In the genomic region with DNA sequence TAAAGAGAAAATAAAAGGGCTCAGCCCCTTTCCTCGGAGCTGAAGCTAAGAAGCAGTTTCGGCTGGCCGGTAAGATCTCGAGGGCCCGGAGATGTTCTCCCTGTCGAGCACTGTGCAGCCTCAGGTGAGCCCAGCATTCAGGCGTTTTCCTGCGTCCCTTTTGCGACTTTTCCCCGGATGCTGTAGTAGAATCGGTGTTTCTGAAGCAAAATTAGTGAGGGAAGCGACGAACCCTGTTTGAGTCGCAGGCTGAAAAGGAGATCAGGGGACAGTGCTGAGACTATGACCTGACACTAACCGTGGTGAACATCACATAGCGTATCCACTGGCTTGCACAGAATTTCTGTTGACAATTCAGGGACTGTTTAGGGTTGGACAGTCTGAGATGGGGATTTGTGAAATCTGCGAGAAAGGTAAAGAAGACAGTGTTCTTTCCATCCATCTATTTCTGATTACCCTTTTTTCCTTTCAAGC, we compare ENCODE assay signal across 7 mouse cellular contexts. TPM values are rescaled to one million over a fixed set of nuclear protein-coding genes. Genes with fewer than 3 reads are reported as not detected.
DNase-seq lines count a peak whose midpoint lies in the region; ATAC-seq and TF ChIP-seq lines count a peak whose summit lies in the region.

No protein-coding gene starts in this region.

- no peaks in the 10 kb centered on the region for H3K36me3 ChIP-seq in spleen, adult 2 months (ENCODE audit: control insufficient read depth, insufficient read depth, low read length)
- H3K36me3 ChIP-seq in forebrain, embryonic 13.5 days (ENCODE audit: poor library complexity, severe bottlenecking): peaks cover 9% of the 10 kb centered on the region
- H3K36me3 ChIP-seq in liver, embryonic 13.5 days: peaks cover 7% of the 10 kb centered on the region

- peak overlapping the region; percentile 74 for H3K4me3 ChIP-seq in spleen, adult 2 months (ENCODE audit: extremely low read depth, insufficient read depth, insufficient read length)
- peak overlapping the region; percentile 85 for H3K4me3 ChIP-seq in forebrain, embryonic 13.5 days
- peak overlapping the region; percentile 82 for H3K4me3 ChIP-seq in liver, embryonic 13.5 days (replicated peaks)

- ATAC-seq in forebrain, embryonic 13.5 days: peak; percentile 23
- ATAC-seq in liver, embryonic 13.5 days (ENCODE audit: low read depth): peak; percentile 4; the same call in 1 of the 2 replicates

- DNase-seq in spleen, adult 2 months (ENCODE audit: low read depth in 1 of 2, low spot score in 2 of 2): no peak
- DNase-seq in spleen, postnatal 10 days (ENCODE audit: low spot score in 2 of 2): no peak
- DNase-seq in liver, embryonic 13.5 days: no peak
- DNase-seq in cerebellum, adult 9-10 months: no peak
- no peak for DNase-seq in gastrocnemius, adult 18-20 months (ENCODE audit: low spot score)
- no peak for DNase-seq in layer of hippocampus, adult 8-10 months (ENCODE audit: low spot score in 2 of 2)

- peak overlapping the region; percentile 99 for H3K27ac ChIP-seq in spleen, adult 2 months (ENCODE audit: insufficient read depth, low read length)
- peak overlapping the region; percentile 99 for H3K27ac ChIP-seq in forebrain, embryonic 13.5 days
- peak overlapping the region; percentile 100 for H3K27ac ChIP-seq in liver, embryonic 13.5 days

- TF ChIP-seq CTCF in spleen, adult 2 months (IDR thresholded peaks at IDR 0.05; ENCODE audit: extremely low read depth, insufficient read depth, insufficient read length, insufficient replicate concordance): no peak

- WGBS in spleen, adult 2 months: under 1% methylated on average over 17 of the region's 17 CpGs
- 0% methylated on average over 17 of the region's 17 CpGs for WGBS in forebrain, embryonic 13.5 days
- 0% methylated on average over 17 of the region's 17 CpGs for WGBS in liver, embryonic 13.5 days (ENCODE audit: insufficient replicate concordance)

- no peaks in the 10 kb centered on the region for H3K27me3 ChIP-seq in spleen, adult 2 months (ENCODE audit: control insufficient read depth, insufficient read depth, low read length)
- H3K27me3 ChIP-seq in forebrain, embryonic 13.5 days: no peaks in the 10 kb centered on the region
- no peaks in the 10 kb centered on the region for H3K27me3 ChIP-seq in liver, embryonic 13.5 days

- H3K4me1 ChIP-seq in spleen, adult 2 months (ENCODE audit: control insufficient read depth, insufficient read depth, insufficient read length): peaks cover 9% of the 10 kb centered on the region; the same call in 1 of the 2 replicates
- peaks cover 37% of the 10 kb centered on the region for H3K4me1 ChIP-seq in forebrain, embryonic 13.5 days
- H3K4me1 ChIP-seq in liver, embryonic 13.5 days (replicated peaks): peaks cover 42% of the 10 kb centered on the region

- peak overlapping the region; percentile 75 for H3K4me2 ChIP-seq in forebrain, embryonic 13.5 days
- peak overlapping the region; percentile 73 for H3K4me2 ChIP-seq in liver, embryonic 13.5 days

- TF ChIP-seq POLR2A in spleen, adult 2 months (IDR thresholded peaks at IDR 0.05; ENCODE audit: low read depth, low read length): no peak

- peak overlapping the region; percentile 84 for H3K9ac ChIP-seq in forebrain, embryonic 13.5 days
- peak overlapping the region; percentile 77 for H3K9ac ChIP-seq in liver, embryonic 13.5 days

- H3K9me3 ChIP-seq in forebrain, embryonic 13.5 days (replicated peaks): no peaks in the 10 kb centered on the region
- no peaks in the 10 kb centered on the region for H3K9me3 ChIP-seq in liver, embryonic 13.5 days (replicated peaks)

RNA-seq across cellular contexts. Expression of a gene that starts 0.5 kb away (rescaled TPM):
- 1.8 and 2.2 TPM in 2 replicates for polyA plus RNA-seq in spleen, adult 2 months (2012; rRNA removed)
- 77.6 and 83.3 TPM in 2 replicates for polyA plus RNA-seq in forebrain, embryonic 13.5 days (2015; fragmentation: Nextera tagmentation; extraction: Ambion mirVana)
- 39.5 and 53.0 TPM in 2 replicates for polyA plus RNA-seq in liver, embryonic 13.5 days (2015; fragmentation: Nextera tagmentation; extraction: Ambion mirVana)
- 10 to 100 TPM; 52.5 to 62.4 TPM for total RNA-seq in gastrocnemius, adult 18-20 months (2021)
- 100 to 1,000 TPM in 1 of 4 experiments, 10 to 100 TPM in 3; 81.0 to 100 (median 92.3) TPM for total RNA-seq in layer of hippocampus, adult 8-10 months (2022)

RNA-seq across cellular contexts. Expression of a gene that starts 0.8 kb away (rescaled TPM):
- polyA plus RNA-seq in spleen, adult 2 months (2012; rRNA removed): 0.25 and 0.49 TPM in 2 replicates
- polyA plus RNA-seq in forebrain, embryonic 13.5 days (2015; fragmentation: Nextera tagmentation; extraction: Ambion mirVana): 10.2 and 10.7 TPM in 2 replicates
- polyA plus RNA-seq in liver, embryonic 13.5 days (2015; fragmentation: Nextera tagmentation; extraction: Ambion mirVana): 8.3 and 8.5 TPM in 2 replicates
- under 1 TPM; 0.41 to 0.50 TPM for total RNA-seq in gastrocnemius, adult 18-20 months (2021)
- total RNA-seq in layer of hippocampus, adult 8-10 months (2022): 1 to 10 TPM in 1 of 4 experiments, under 1 TPM in 3; 0.51 to 1.3 (median 0.74) TPM

RNA-seq across cellular contexts. Expression of a gene that starts 50.6 kb away (rescaled TPM):
- not detected in 2 replicates for polyA plus RNA-seq in spleen, adult 2 months (2012; rRNA removed)
- polyA plus RNA-seq in forebrain, embryonic 13.5 days (2015; fragmentation: Nextera tagmentation; extraction: Ambion mirVana): not detected in 2 replicates
- not detected in 2 replicates for polyA plus RNA-seq in liver, embryonic 13.5 days (2015; fragmentation: Nextera tagmentation; extraction: Ambion mirVana)
- not detected for total RNA-seq in gastrocnemius, adult 18-20 months (2021)
- total RNA-seq in layer of hippocampus, adult 8-10 months (2022): under 1 TPM in 2 of 4 experiments, not detected in 2; 0.18 to 0.27 TPM

Comparison
In these comparisons a context has a peak if more than half of its experiments do, and no peak if none do; other contexts are left out.
1. RNA of a gene that starts 0.5 kb away (polyA plus RNA-seq): 77.6 to 83.3 TPM in forebrain, embryonic 13.5 days and 39.5 to 53.0 TPM in liver, embryonic 13.5 days; 1.8 to 2.2 TPM in spleen, adult 2 months; every median in the first group is over 10 times any median in the second.
2. Peak in every context shown above with its lines, with median percentiles within 50 percentile points of each other: H3K27ac ChIP-seq and H3K4me3 ChIP-seq.